Mouse (Mus musculus) adrenal gland (tissue): ENCODE measurements around the gene Cactin.

ENCODE experiments used
- intact Hi-C: fragments of 180-260 bp; cut with DNase I; formaldehyde crosslinking; loops from one replicate; pipeline ENCODE4 v1.15.1; 2025
- long read RNA-seq, 2 experiments: library from polyadenylated mRNA; unstranded; transcript quantifications; one replicate each; pipeline ENCODE4 v2.0.0; 2020; ENCODE audit warnings: borderline replicate concordance in 1 of 2; ENCODE audit not compliant: insufficient replicate concordance in 1 of 2

Cactin gene
- long read RNA-seq, experiment 1, transcript Cactin-201 (9 exons, 2,715 nt), result major isoform, 14 of 19 reads
- long read RNA-seq, experiment 1, partial matches to known transcripts, result 1 of 19 reads
- long read RNA-seq, experiment 1, other reads (novel, unspliced or antisense), result 4 of 19 reads
- long read RNA-seq, experiment 2, transcript Cactin-201 (9 exons, 2,715 nt), result major isoform, 6 of 15 reads
- long read RNA-seq, experiment 2, partial matches to known transcripts, result 4 of 15 reads
- long read RNA-seq, experiment 2, other reads (novel, unspliced or antisense), result 5 of 15 reads

DNA sequence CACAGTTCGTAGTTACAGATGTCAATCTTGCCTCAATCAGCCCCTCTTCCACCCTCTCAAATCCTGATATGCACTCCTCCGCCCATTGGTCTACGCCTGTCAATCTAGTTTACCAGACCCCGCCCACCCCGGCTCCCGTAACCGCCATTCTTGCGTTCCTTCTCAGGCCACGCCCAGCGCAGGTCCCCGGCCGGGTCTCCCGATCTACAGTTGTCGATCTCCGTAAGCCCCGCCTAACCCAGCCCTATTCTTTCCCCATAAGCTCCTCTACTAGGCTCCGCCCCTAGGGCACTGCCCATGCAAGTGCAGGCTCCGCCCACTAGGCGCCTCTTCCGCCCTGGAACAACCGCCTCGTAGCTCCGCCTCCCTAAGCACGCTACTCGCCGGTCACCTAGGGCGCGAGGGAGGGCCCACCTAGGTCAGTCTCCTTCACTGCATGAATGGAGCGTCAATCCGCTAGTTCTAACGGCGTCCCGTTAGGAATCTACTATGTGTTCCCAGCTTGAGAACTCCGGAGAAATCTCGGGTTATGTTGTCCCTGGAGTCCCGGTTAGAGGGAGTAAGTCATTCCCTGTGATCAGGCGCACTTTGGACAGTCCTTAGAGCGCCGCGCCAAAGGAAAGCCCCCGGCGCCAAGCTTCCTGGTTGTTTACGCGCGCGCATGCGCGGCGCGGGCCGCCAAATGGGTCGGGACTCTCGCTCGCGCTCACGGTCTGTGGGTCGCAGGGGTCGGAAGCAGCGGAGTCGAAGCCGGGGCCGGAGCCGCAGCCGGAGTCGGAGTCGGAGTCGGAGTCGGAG lies at the start of gene Cactin:
Gene Cactin, plus strand, starts transcription at position 554 of the 798 bp plus-strand sequence.
- intact Hi-C loops, result no loop called here

DNA sequence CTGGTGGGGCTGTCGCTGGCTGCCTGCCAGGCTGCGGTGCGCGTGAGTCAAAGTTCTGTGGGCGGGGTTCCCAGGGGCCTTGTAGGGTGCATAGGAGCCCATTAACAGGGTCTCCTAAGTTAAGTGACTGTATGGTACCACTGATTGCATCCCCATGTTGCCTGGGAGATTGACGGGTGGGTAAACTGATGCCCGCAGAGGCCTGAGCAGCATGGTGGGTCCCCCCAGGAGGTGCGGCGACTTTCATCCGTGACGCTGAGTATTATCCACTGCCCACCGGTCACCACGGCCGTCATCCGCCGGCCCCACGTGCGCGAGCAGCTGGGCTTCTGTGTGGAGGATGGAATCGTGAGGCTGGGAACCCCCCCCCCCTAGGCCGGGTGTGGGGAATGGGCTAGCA lies 48.5 kb upstream of the Cactin start:
- intact Hi-C loops, result no loop called here

DNA sequence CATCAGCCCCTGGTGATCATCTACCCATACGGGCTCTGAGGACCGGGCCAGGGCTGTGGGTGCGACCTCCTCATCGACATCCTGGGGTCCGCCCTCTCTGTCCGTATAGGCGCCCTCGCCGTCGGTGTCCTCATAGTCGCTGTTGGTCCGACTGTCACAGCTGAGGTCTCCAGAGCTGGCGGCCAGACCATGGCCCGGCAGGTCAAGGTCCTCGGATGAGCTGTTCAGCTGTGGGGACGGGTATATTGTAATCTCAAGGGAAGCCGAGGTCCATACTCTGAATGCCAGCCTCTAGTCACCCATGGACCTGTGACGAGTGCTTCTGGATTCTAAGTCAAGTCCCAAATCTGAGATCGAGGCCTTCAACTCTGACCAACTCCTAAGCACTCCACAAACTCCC lies 47.1 kb upstream of the Cactin start:
- intact Hi-C loops, result no loop called here

DNA sequence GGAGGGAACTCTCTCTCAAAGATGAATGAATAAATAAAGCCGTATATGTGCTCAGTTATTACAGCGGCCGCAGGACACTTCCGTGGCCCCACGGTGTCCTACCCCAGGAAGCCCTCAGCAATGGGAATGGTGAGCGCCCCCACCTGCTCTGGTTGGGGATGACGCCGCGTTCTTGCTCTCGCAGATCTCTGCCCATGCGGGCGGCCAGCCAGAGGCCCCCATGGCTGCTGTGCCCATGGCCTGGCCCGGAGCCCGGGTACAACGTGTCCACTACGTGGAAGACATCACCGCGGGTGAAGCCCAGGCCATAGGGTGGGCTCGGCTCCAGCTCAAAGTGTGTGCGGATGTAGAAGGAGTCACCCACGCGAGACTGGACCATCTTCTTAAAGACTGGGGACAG lies 43.2 kb upstream of the Cactin start:
- intact Hi-C loops, result no loop called here

- intact Hi-C loops, result no loop called here
These were observed 41.4 kb upstream of the Cactin start for GRCm38 (mm10) chr10:81279496-81279895.

- intact Hi-C loops, result no loop called here
These were observed 36.7 kb upstream of the Cactin start for GRCm38 (mm10) chr10:81284189-81284588.

DNA sequence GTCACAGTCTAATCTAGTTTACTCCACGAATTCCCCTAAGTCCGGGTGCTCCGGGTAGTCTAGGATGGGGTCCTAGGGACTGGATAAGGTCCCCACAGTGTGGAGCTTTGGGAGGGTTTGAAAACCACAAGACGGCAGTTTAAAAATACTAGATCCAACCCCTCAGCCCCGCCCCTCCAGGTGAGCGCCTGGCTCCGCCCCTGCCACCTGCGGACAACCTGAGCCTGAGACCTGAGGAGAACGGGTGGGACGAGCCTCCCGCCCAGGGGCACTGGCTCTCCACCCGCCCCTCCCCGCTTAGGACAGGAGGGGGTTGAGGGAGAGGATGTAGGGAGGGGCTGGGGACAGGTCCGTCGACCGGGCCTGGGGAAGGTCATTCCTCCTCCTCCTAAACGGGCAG lies 36.2 kb upstream of the Cactin start:
- intact Hi-C loops, result loop anchor here (5.0 kb wide), 1 partner anchor 168 kb away; no protein-coding TSS in a partner anchor

DNA sequence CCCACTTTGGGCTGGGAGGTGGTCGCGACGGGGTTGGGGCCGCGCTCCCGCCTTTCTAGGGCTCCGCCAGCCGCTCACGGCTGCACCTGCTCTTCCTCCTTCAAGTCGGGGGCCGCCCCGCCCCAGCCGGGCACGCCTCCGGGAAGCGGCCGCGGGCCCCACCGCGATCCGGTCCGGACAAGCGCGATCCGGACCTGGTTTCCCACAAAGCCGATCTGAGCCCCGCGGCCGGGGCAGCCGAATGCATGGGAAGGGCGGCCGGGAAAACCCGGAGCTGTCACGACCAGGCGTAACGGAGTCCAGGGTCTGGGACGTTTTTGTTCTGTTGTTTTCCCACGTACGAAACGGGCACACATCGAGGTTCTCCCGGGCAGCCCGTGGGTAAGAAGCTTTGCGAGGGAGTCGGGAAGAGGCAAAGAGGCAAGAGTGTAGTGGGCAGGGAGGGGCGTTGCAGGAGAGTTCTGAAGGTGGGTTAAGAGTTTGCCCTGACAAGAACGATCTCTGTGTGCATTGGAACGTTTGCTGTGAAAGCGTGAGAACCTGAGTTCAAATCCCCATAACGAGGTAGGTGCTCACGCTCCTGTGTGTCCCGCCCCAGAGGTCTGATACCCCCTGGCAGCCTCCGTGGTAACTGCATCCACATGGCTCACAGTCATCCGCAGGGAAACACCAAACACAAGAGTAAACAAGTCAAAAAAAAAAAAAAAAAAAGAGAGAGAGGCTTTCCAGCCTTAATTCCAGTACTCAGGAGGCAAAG lies 35.0 kb upstream of the Cactin start:
- intact Hi-C loops, result loop anchor here (5.0 kb wide), 1 partner anchor 166 kb away; no protein-coding TSS in a partner anchor

GRCm38 (mm10) chr10:81286586-81286985 lies 34.3 kb upstream of the Cactin start:
- intact Hi-C loops, result loop anchor here (5.0 kb wide), 1 partner anchor 166 kb away; no protein-coding TSS in a partner anchor

DNA sequence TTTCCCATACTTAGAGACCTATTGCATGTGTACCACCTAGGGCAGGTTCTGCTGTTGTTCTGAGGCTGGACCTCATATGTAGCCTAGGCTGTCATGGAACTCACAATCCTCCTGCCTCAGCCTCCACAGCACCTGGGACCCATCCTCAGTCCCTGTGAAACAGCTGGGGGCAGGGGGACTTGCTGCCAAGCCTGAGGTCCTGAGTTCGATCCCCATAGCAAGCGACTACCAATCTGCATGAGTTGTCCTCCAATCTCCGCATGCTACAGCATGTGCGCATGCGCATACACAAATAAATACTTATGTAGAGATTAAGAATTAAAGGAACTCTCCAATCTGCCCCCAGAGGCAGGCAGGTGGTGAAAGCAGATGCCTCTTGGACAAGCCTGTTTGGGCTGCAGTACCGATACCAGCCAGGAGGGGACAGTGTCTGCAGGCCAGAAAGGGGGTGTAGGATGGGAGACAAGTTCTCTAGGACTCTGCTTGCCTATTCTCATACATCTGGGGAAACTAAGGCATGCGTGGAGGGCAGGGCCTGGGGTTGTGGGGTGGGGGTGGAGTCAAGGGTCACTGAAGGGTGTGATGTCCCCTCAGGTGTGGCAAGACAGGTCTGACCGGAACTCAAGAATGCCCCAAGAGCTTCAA lies 33.3 kb upstream of the Cactin start:
- intact Hi-C loops, result loop anchor here (5.0 kb wide), 1 partner anchor 165 kb away; no protein-coding TSS in a partner anchor

DNA sequence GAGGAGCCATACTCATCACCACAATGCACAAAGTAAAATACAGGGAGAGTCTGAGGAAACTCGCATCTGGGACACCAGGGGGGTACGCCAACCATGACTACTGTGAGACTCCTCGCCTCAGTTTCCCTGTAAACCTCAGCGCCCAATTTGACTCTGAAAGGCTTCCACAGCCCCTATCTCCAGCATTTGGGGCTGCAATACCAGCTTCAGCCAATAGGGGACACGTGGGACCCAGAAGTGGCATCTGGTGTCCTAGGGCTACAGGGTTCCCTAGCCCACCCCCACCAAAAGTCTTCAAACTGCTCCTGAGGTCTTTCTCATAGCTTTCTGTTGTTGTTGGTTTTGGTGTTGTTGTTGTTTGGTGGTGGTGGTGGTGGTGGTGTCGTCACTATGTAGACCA lies 32.3 kb upstream of the Cactin start:
- intact Hi-C loops, result loop anchor here (5.0 kb wide), 1 partner anchor 164 kb away; no protein-coding TSS in a partner anchor

DNA sequence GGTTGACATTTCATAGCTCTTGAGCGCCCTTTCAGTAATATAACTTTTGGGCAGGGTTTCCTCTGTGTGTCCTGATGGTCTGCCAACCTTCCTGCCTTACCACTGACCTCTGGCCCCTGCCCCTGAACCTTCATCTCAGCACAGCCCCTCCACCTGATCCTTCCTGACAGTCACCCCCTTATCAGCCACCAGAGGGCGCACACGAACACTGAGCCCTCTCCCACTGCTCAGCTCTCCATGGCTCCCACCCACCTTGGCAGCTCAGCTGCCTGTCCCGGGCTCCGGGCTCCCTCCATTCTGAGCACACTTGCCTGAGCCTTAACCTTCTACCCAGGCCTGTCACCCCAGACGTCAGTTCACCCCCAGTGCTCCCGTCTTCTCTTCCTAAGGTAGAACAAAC lies 31.6 kb upstream of the Cactin start:
- intact Hi-C loops, result loop anchor here (5.0 kb wide), 1 partner anchor 163 kb away; no protein-coding TSS in a partner anchor

DNA sequence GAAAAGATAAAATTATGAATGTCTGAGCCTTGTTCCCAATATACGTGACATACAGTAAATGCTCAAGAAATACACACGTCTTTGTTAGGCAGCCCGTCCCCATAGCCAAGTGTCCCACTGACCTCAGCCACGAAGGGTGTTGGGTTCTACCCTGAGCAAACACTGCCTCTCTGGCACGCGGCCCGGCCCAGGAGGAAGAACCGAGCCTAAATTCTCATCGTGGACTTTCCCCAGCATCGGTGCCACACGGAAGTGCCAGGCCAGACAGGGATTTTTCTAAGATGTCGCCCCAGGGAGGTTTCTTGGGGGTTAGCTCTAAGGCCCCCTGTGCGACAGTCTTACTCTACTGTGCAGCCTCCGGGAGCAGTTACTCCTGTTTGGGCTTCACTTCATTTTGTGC lies 31.1 kb upstream of the Cactin start:
- intact Hi-C loops, result loop anchor here (5.0 kb wide), 2 partner anchors 52 to 162 kb away; partner anchors contain the start of gene Gipc3

DNA sequence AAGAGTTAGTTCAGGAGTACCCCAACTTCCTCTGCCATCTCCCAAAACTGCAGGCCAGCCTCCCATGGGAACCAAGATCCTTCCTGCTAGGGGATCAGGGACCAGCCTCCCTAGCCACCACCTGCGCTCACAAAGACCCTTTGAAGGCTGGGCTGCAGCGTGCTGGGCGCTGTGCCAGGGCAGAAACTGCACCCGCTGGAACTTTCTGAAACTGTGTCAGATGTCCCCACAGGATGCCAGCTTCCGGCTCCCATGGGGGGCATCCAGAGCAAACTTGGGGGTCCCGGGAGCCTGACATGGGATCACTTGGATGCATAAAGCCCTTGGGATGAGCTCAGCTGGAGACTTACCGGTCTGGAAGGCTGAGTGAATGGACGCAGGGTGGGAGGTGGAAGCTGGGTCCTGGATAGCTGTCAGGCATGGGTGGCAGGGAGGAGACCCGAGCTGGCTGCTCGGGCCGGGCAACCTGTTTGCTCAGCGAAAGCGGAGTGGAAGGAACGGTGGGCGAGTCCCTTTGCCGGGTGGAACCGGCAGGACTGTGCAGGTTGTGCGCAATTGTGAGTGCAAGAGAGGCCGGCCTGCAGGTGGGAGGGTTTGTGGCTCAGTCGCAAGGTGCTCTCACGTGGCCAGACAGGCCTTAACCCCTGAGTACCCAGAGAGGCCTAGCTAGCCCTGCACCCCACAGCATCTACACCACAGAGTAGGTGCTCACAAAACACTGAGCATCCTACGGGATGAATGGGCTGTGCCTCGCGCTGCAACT lies 30.0 kb upstream of the Cactin start:
- intact Hi-C loops, result loop anchor here (5.0 kb wide), 1 partner anchor 51 kb away; the partner anchor contains the start of gene Gipc3

DNA sequence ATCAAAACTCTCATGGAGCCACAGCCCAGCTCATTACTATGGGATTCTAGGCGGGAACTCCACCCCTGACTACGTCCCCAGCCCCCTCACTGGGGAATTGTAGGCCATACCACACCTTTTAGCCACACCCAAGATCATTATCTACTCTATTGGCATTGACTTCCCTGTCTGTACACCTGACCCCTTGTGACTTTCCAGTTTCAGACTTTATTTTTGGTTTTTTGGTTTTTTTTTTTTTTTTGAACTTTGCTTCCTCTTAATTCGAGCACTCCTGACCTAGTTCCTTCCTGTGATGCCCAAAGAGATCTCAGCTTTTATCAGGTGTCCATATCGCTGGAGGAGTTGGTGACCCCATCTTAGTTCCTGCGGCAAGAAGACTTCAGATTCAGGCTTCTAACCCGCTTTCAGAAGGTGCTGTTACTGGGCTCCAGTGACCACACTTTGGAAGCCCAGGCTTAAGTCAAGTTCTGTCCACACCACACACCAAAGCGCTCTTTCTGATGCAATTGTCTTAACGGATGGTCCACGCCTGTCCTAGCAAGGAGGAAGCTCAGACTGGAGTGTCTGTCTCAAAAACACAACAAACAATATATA lies 29.3 kb upstream of the Cactin start, which contains the start of gene Tjp3:
Gene Tjp3, minus strand, starts transcription at position 71 of the 594 bp plus-strand sequence.
- intact Hi-C loops, result loop anchor here (5.0 kb wide), 1 partner anchor 51 kb away; the partner anchor contains the start of gene Gipc3

GRCm38 (mm10) chr10:81292554-81293333 lies 28.2 kb upstream of the Cactin start, which contains the start of gene Pip5k1c:
TSS of gene Pip5k1c (plus strand) at chr10:81292963.
- intact Hi-C loops, result loop anchor here (5.0 kb wide), 1 partner anchor 50 kb away; the partner anchor contains the start of gene Gipc3

DNA sequence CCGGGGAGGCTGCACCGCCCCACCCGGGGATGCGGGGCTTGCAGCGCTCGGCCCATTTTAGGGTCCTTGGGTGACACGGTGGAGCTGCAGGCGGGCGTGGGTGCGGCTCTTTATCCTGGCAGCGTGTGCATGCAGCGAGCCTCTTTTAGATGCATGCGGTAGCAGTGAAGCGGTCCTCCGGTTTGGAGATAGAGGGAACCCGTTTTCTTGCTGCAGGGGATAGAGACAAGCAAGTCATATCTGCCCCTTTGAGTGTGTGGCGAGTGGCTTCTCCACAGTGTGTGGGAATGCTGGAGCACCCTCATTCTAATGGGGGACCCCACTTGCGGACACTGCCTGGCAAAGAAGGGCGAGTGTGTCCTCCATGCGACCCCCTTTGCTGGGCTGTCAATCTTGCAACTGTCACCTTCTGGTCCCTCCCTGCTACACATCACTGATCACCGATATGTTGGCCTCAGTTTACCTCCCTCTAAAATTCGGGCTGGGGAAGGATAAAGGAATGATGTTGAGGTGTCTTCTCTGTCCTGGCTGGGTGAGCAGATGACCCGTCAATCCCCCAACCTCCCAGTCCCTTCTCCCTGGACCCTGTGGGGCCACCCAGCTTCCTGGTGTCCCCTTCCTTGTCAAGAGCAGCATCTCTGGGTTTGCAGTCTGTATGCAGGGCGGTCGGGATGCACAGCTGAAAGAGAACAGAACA lies 27.4 kb upstream of the Cactin start:
- intact Hi-C loops, result loop anchor here (5.0 kb wide), 1 partner anchor 49 kb away; the partner anchor contains the start of gene Gipc3

GRCm38 (mm10) chr10:81294442-81294841 lies 26.5 kb upstream of the Cactin start:
- intact Hi-C loops, result loop anchor here (5.0 kb wide), 1 partner anchor 48 kb away; the partner anchor contains the start of gene Gipc3
